Mouse (Mus musculus): ENCODE measurements at regions not wholly inside any gene's neighbourhood (a gene's known extent, or its start where the extent isn't known, plus 50 kb on each side); places are given as distances from the start of the nearest gene placed in this dataset.
A peak's percentile ranks its signal among the peaks of the same experiment; 100 is the strongest.

GRCm38 (mm10) chr10:95124476-95124875 lies 179.8 kb upstream of the Plxnc1 start:
- no peak for DNase-seq (ENCODE audit: low spot score)

DNA sequence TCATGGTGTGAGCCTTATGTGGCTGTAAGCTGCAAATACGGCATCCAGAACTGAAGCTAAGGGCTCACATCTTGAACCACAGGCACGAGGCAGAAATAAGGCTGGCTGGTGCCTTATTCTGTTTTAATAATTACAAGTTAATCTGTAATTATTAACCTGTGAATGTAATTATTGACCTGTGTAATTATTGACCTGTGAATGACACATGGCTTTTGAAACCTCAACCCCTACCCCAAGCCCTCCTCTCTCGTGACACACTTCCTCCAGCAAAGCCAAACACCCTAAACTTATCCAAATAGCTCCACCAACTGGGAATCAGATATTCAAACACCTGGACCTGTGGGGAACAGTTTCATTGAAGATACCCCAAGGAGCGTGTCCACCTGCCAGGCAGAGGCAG lies 175.4 kb upstream of the Plxnc1 start:
- DNase-seq (ENCODE audit: low spot score): no peak

GRCm38 (mm10) chr10:95118786-95119351 lies 174.2 kb upstream of the Plxnc1 start:
- no peak for DNase-seq (ENCODE audit: low spot score)

- DNase-seq (ENCODE audit: low spot score): no peak
Observed at GRCm38 (mm10) chr10:95117731-95118212, 173.1 kb upstream of the Plxnc1 start.

GRCm38 (mm10) chr10:95117041-95117730 lies 172.6 kb upstream of the Plxnc1 start:
- peak; percentile 53 for DNase-seq (ENCODE audit: low spot score)

DNA sequence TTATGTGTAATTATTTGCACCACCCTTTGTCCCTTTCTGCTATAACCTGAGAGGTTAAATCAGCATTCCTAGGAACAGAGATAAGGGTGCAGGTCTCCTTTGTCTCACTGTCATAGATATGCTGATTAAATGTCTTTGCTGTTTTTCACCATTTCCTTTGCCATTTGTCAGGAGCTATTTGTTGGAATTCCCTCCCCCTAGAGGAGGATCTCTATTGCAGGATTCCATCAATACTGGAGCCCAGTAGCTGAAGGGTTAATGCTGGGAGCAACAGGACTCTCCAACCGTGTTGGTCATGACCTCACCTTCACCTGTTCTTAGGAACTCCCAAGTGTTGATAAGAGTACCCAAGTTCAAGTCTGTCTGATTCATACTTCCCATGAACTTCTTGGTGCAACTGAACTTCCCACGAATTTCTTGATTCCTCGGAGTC lies 172.0 kb upstream of the Plxnc1 start:
- DNase-seq (ENCODE audit: low spot score): no peak

- DNase-seq (ENCODE audit: low spot score): no peak
Observed at GRCm38 (mm10) chr10:95112837-95113388, 168.3 kb upstream of the Plxnc1 start.

DNA sequence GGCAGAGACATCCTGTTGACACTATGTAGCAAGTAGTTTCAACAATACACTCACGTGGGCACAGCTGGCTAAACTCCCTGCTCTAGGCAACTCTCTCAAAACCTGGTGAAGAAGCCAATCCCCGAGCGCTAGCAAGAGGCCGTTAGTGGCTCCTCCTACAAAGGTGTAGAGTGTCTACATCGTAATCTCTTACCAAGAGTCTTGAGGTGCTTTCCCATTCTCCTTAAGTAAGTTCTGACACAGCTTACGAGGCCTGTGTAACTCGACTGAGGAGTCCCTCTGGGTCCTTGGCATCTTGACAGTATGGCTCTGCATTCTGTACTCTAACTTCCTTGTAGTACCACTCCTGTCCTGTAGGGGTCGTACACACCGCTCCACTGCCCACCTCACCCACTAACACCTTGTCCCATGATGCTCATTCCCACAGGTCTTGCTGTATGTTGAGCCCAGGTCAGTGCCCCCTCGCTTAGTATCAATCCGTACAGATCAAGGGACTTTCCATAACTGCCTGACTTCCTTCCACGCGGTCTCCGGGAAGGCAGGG lies 167.7 kb upstream of the Plxnc1 start:
- no peak for DNase-seq (ENCODE audit: low spot score)

GRCm38 (mm10) chr10:95110786-95111185 lies 166.2 kb upstream of the Plxnc1 start:
- DNase-seq (ENCODE audit: low spot score): no peak

GRCm38 (mm10) chr10:95109576-95109975 lies 164.9 kb upstream of the Plxnc1 start:
- DNase-seq (ENCODE audit: low spot score): no peak

- DNase-seq (ENCODE audit: low spot score): no peak
Observed at GRCm38 (mm10) chr10:95107532-95108251, 163.1 kb upstream of the Plxnc1 start.

DNA sequence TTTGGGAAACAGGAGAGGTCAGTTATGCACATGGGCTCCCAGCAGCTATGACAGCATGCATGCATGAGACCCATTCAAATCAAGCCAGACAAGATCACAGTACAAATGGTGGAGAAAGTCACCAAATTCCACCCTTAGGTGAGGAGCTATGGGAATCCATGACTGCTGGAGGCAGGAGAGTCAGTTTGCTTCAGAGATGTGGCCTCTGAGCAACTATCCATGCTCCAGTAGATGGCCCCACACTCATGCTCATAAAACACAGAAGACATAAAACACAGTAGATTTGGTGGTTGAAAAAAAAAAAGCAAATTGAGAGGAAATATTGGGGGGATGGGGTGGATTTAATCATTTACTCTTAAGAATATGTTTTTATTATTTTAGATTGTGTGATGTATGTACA lies 159.2 kb upstream of the Plxnc1 start:
- peak; percentile 41 for DNase-seq (ENCODE audit: low spot score)

DNA sequence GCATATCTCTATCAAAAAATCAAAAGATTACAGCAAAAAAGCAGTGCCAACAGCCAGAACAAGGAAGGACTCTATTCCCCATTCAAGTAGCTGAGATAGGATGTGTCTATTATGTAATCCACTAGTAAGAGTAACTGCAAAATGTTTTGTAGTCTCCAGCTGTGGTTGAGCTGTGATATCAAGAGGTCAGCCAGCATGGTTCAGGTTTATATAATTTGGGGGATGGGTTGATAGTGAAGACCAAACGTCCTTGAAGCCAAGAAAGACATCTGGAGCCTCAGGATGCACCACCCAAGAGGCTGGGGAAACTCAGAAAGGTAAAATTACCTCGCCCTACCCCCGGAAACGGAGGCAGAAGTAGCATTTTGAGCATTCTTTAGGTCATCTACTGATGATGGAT lies 158.3 kb upstream of the Plxnc1 start:
- DNase-seq (ENCODE audit: low spot score): no peak

GRCm38 (mm10) chr10:95099906-95100305 lies 155.3 kb upstream of the Plxnc1 start:
- DNase-seq (ENCODE audit: low spot score): peak; percentile 68

- DNase-seq (ENCODE audit: low spot score): no peak
Observed at GRCm38 (mm10) chr10:95095847-95096246, 151.2 kb upstream of the Plxnc1 start.

GRCm38 (mm10) chr10:95094771-95095170 lies 150.1 kb upstream of the Plxnc1 start:
- no peak for DNase-seq (ENCODE audit: low spot score)

DNA sequence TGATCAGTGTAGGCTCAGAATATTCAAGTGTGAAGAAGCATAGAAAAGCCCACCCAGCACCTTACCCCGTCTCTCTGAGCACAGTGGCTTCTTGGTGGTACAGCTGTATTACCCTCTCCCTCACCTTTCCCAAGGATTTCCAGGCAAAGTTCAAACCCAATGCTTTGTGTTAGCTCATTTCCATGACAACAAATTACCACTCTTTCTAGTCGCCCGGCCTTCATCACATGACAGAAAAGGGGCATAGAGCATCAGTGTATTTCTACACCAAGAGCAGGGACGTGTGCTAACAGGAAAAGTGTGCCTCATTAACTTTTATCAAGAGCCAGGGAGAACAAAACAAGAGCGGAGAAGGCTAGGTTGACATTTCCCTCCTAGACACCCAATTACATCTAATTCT lies 148.6 kb upstream of the Plxnc1 start:
- DNase-seq (ENCODE audit: low spot score): no peak

- DNase-seq (ENCODE audit: low spot score): no peak
Observed at GRCm38 (mm10) chr10:95091086-95091485, 146.5 kb upstream of the Plxnc1 start.

- no peak for DNase-seq (ENCODE audit: low spot score)
Observed at GRCm38 (mm10) chr10:95090641-95091040, 146.0 kb upstream of the Plxnc1 start.

- no peak for DNase-seq (ENCODE audit: low spot score)
Observed at GRCm38 (mm10) chr10:95090035-95090434, 145.4 kb upstream of the Plxnc1 start.

DNA sequence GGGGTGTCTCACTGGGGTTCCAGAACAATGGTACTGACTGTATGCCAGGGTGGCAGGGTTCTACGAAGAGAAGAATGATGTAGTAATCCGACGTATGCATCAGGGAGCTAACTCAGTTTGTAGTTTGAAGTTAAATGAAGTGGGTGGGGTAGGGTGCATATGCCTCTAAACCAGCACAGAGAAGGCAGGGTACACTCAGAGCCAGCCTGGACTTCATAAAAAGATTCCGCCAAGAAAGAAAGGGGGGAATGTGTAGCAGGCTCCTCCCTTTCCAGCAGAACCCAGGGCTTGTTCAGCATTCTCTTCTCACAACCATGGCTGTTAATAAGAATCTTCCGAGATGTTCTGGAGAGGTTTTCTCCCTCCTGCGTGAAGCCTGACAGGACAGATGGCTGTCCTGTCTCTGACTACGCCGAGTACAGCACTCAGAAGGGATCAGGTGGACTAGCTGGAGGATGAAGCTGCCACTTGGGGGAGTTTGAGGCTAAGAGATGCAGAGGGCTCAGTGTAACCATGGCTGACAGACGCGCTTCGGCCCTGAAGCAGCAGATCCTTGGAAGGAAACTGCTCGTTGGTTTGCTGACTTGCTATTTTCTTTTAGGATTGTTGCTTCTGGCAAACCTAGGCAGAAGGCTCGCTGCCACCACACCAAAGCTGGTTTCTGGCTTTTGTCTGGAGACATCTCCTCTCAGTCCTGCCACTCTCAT lies 143.4 kb upstream of the Plxnc1 start:
- DNase-seq (ENCODE audit: low spot score): peak; percentile 57

DNA sequence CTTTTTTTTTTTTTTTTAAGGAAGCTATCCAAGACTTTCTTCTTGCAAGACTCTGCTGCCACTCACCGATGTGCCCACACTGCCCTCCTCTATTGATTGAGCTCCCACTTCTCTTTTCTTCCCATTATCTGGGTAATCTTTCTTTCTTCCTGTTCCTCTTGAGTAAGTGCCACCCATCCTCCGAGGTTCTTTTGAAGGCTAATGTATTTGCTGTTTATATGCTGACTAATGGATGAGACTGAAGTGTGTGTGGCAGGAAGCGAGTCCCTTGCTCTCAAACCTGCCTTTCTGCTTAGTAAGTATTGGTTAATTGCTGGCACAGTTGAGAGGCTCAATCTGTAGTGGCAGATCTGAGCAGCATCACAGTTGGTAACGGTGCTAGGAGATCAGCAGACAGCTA lies 142.1 kb upstream of the Plxnc1 start:
- DNase-seq (ENCODE audit: low spot score): no peak
